Mouse (Mus musculus) liver, embryonic 15.5 days (tissue): ENCODE results near the gene Spint5. TPM values are rescaled to one million over a fixed set of nuclear protein-coding genes. Genes with fewer than 3 reads are reported as not detected.

Experiments used
- ATAC-seq: fragments of 200-750 bp; cut with Nextera tagmentation; 2 replicates; pipeline ENCODE4 v1.8.0; 2017; ENCODE audit warnings: moderate number of reproducible peaks, mild to moderate bottlenecking, moderate library complexity; ENCODE audit not compliant: insufficient read depth
- H3K27ac ChIP-seq: fragments of 300-500 bp; sonication (generic); replicated peaks from 2 replicates; pipeline ENCODE4 v1.5.1; 2015; ENCODE audit warnings: mild to moderate bottlenecking, inconsistent platforms
- H3K27me3 ChIP-seq: fragments of 300-500 bp; sonication (generic); 2 replicates; pipeline ENCODE4 v1.6.1; 2015; ENCODE audit warnings: mild to moderate bottlenecking, inconsistent platforms
- H3K36me3 ChIP-seq: fragments of 300-500 bp; sonication (generic); replicated peaks from 2 replicates; pipeline ENCODE4 v1.6.1; 2015; ENCODE audit warnings: moderate library complexity, mild to moderate bottlenecking, inconsistent platforms
- H3K4me1 ChIP-seq: fragments of 300-500 bp; sonication (generic); replicated peaks from 2 replicates; pipeline ENCODE4 v1.6.1; 2015; ENCODE audit warnings: inconsistent platforms
- H3K4me2 ChIP-seq: fragments of 300-500 bp; sonication (generic); 2 replicates; pipeline ENCODE4 v1.6.1; 2015; ENCODE audit warnings: moderate library complexity, mild to moderate bottlenecking, inconsistent platforms
- H3K4me3 ChIP-seq: fragments of 300-500 bp; sonication (generic); replicated peaks from 2 replicates; pipeline ENCODE4 v1.5.1; 2015; ENCODE audit warnings: mild to moderate bottlenecking, inconsistent platforms
- H3K9ac ChIP-seq: fragments of 300-500 bp; sonication (generic); 2 replicates; pipeline ENCODE4 v1.6.1; 2015; ENCODE audit warnings: moderate library complexity, mild to moderate bottlenecking, inconsistent platforms
- H3K9me3 ChIP-seq: fragments of 300-500 bp; sonication (generic); replicated peaks from 2 replicates; pipeline ENCODE4 v1.6.1; 2016; ENCODE audit warnings: inconsistent platforms
- WGBS: fragments of 180-500 bp; shearing (Covaris S2); methylation state at CpG from one replicate; pipeline ENCODE4 v1.1.7; 2015; ENCODE audit warnings: mixed read lengths; ENCODE audit not compliant: insufficient replicate concordance; 5-methylcytosine and 5-hydroxymethylcytosine counted together
- polyA plus RNA-seq: library from polyadenylated mRNA; unstranded; fragments of >200 nt; fragmentation: Nextera tagmentation; extraction: Ambion mirVana; gene quantifications from 2 replicates; pipeline ENCODE4 v1.2.1, GENCODE M21; 2015

Gene Spint5
- polyA plus RNA-seq, 1 experiment from 2014 or later: not detected

DNA sequence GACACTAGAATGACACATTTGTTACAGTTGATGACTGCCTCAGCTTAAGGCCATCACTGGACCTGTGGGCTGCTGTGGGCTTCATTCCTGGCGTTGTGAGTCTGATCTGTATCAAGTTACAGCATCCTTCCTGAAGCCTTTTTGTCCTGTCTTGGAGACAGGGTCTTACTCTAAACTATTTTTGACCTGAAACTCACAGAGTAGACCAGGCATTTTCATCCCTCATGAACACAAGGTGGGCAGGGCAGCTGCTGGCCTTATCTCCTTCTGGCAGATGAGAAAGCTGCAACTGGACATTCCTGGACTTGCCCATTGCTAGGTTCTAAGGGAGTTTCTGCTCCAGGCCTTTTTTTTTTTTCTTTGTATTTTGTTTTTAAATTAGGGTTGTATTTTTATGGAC, 43.6 kb downstream of the Spint5 start:
- H3K4me3 ChIP-seq: no peak overlapping the region
- peak; percentile 67 for ATAC-seq
- H3K9me3 ChIP-seq: no peaks in the 10 kb centered on the region
- peaks cover 80% of the 10 kb centered on the region for H3K4me1 ChIP-seq
- H3K36me3 ChIP-seq: peaks cover 98% of the 10 kb centered on the region
- 38% methylated on average over 1 of the region's 1 CpGs for WGBS
- peak overlapping the region; percentile 62 for H3K4me2 ChIP-seq
- H3K9ac ChIP-seq: peak overlapping the region; percentile 60
- H3K27ac ChIP-seq: peak overlapping the region; percentile 97
- no peaks in the 10 kb centered on the region for H3K27me3 ChIP-seq

DNA sequence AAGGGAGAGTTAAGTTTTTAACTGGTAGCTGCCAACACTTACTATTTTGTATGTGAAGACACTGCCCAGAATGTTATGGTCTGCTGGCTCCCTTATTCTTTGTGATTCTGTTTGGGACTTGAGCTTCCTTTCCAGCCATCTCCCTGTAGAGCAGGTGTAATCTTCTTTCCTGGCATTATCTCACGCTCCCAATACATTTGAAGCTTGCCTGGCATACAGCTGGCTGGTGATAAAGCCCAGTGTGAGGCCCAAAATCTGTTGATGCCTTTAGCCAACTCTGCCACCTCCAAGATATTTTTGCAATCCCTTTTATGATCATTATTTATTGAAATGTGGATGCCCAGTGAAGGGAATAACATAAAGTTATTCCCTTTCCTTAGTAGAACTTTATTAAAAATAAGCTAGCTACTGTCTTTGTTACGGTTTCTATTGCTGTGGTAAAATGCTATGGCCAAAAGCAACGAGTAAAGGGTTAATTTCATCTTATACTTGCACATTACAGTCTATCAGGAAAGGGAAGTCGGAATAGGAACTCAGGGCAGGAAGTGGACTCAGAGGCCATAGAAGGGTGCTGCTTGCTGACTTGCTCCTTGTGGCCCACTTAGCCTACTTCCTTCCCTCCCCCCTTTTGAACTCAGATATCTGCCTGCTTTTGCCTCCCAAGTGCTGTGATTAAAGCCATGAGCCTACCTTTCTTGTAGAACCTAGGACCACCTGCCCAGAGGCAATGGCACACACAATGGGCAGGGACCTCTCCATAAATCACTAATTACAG, 45.1 kb downstream of the Spint5 start:
- 33% methylated on average over 4 of the region's 4 CpGs for WGBS
- Histone ChIP-seq H3K9ac (peak overlapping the region; percentile 56), H3K36me3 (peaks cover 93% of the 10 kb centered on the region), H3K27me3 (no peaks in the 10 kb centered on the region), H3K4me3 (peak overlapping the region; percentile 23), H3K4me1 (peaks cover 84% of the 10 kb centered on the region), H3K27ac (peak overlapping the region; percentile 97), H3K4me2 (peak overlapping the region; percentile 62), H3K9me3 (no peaks in the 10 kb centered on the region)
- peak; percentile 72 for ATAC-seq

DNA sequence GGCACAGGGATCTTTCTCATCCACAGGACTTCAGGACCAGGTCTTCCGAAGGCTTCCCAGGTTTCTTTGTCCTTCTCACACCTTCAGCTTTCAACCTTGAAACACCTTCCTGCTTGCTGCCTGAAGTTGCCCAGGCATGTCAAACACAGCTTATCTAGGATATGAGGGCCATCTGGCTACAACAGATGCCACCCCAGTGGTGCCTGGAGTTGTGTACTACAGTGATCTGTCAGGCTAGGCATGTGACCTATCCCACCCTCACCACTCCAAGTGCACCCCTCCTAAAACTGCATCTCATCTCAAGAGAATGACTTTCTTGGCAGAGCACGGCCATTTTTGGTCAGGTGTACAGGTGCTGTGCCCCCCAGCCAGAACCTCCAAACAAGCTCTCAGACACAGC, 46.4 kb downstream of the Spint5 start:
- H3K4me3 ChIP-seq: no peak overlapping the region
- peaks cover 93% of the 10 kb centered on the region for H3K36me3 ChIP-seq
- H3K27me3 ChIP-seq: no peaks in the 10 kb centered on the region
- peak overlapping the region; percentile 97 for H3K27ac ChIP-seq
- H3K9me3 ChIP-seq: no peaks in the 10 kb centered on the region
- H3K9ac ChIP-seq: peak overlapping the region; percentile 56
- peaks cover 78% of the 10 kb centered on the region for H3K4me1 ChIP-seq
- WGBS: 55% methylated on average over 2 of the region's 2 CpGs
- H3K4me2 ChIP-seq: peak overlapping the region; percentile 62
- peak; percentile 89 for ATAC-seq

DNA sequence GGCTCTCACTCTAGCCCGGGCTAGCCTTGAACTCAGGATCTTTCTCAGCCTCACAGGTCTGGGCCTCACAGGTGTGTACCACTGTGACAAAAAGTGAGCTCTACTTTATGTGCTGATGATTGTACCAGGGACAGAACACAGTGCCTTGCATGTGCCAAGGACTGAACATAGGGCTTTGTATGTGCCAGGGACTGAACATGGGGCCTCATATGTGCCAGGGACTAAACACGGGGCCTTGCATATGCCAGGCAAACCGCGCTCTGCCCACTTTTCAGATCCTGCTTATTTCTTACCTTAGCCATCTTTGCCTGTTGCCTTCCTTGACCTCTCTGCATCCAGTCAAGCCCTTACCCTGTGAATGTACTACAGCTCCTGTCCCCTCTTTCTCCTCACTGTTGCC, 46.9 kb downstream of the Spint5 start:
- Histone ChIP-seq H3K4me3 (no peak overlapping the region), H3K4me1 (peaks cover 77% of the 10 kb centered on the region), H3K36me3 (peaks cover 93% of the 10 kb centered on the region), H3K27ac (peak overlapping the region; percentile 97), H3K9ac (peak overlapping the region; percentile 56), H3K9me3 (no peaks in the 10 kb centered on the region), H3K27me3 (no peaks in the 10 kb centered on the region), H3K4me2 (peak overlapping the region; percentile 62)
- peak; percentile 3; the same call in 1 of the 2 replicates for ATAC-seq
- WGBS: 81% methylated on average over 4 of the region's 4 CpGs

DNA sequence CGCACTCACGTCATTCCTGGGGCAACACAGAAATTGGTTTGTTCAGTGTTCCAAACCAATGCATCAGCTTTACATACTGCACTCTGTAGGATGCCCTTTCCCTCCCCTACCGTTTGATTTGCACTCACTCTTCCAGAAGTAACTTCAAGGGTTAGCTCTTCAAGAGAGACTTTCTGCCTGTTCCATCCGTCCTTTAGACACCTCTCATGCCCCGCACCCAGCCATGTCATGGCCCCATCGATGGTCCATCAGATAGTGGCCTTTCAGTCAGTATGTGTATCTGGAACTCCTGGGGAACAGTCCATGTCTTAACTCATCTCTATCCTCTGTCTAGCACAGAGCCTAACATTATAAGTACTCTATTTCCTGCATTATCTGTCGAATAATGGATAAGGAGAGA, 47.5 kb downstream of the Spint5 start:
- peak overlapping the region; percentile 56 for H3K9ac ChIP-seq
- peaks cover 93% of the 10 kb centered on the region for H3K36me3 ChIP-seq
- H3K4me1 ChIP-seq: peaks cover 73% of the 10 kb centered on the region
- peak overlapping the region; percentile 97 for H3K27ac ChIP-seq
- ATAC-seq: 0 out of 2 replicates have a peak, but pooled peaks have one; percentile 4
- peak overlapping the region; percentile 62 for H3K4me2 ChIP-seq
- H3K27me3 ChIP-seq: no peaks in the 10 kb centered on the region
- WGBS: 77% methylated on average over 7 of the region's 7 CpGs
- H3K4me3 ChIP-seq: no peak overlapping the region
- no peaks in the 10 kb centered on the region for H3K9me3 ChIP-seq

DNA sequence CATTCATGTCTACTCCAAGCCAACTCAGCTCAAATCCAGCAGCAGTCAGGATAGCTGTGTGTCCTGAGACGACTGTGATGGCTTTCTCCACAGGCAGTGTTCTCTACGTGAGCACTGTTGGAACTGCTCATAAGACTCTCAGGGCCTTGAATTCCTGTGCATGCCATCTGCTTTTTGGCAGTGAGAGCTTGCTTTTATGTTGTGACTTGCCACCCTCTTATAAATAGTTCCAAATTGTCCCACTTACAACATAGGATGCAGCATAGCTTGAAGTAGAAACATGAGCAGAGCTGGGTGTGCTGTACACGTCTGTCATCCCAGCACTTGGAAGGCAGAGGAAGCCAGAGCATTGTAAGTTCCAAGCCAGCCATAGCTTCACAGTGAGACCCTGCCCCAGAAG, 50.7 kb downstream of the Spint5 start:
- Histone ChIP-seq H3K27me3 (no peaks in the 10 kb centered on the region), H3K4me3 (no peak overlapping the region), H3K4me1 (peaks cover 62% of the 10 kb centered on the region), H3K9me3 (no peaks in the 10 kb centered on the region), H3K9ac (0 out of 2 replicates have a peak overlapping the region, but pooled peaks have one; percentile 6), H3K4me2 (no peak overlapping the region), H3K27ac (peak overlapping the region; percentile 63), H3K36me3 (peaks cover 76% of the 10 kb centered on the region)
- ATAC-seq: no peak
- 81% methylated on average over 3 of the region's 3 CpGs for WGBS

Other genes with a start within 250 kb of the Spint5 start
- not detected in 2 replicates for gene Trp53tg5, start 241.6 kb upstream of the Spint5 start, polyA plus RNA-seq
- gene Dbndd2, start 229.2 kb upstream of the Spint5 start, polyA plus RNA-seq: 2.2 and 6.2 TPM in 2 replicates
- 23.6 and 25.9 TPM in 2 replicates for gene Pigt, start 217.8 kb upstream of the Spint5 start, polyA plus RNA-seq
- gene Wfdc2, start 152.9 kb upstream of the Spint5 start, polyA plus RNA-seq: 1.7 TPM in 2 replicates
- gene Spint3, start 141.8 kb upstream of the Spint5 start, polyA plus RNA-seq: not detected in 2 replicates
- gene Wfdc6a, start 129.9 kb upstream of the Spint5 start, polyA plus RNA-seq: not detected in 2 replicates
- not detected in 2 replicates for gene Eppin, start 121.7 kb upstream of the Spint5 start, polyA plus RNA-seq
- gene Wfdc6b, start 101.8 kb upstream of the Spint5 start, polyA plus RNA-seq: not detected in 2 replicates
- gene Wfdc8, start 101.7 kb upstream of the Spint5 start, polyA plus RNA-seq: not detected in 2 replicates
- gene Wfdc16, start 76.5 kb upstream of the Spint5 start, polyA plus RNA-seq: not detected in 2 replicates
- gene Wfdc10, start 59.3 kb upstream of the Spint5 start, polyA plus RNA-seq: not detected in 2 replicates
- gene Wfdc9, start 58.7 kb upstream of the Spint5 start, polyA plus RNA-seq: not detected in 2 replicates
- not detected in 2 replicates for gene Wfdc11, start 41.2 kb upstream of the Spint5 start, polyA plus RNA-seq
- gene Wfdc13, start 30.2 kb upstream of the Spint5 start, polyA plus RNA-seq: not detected in 2 replicates
- not detected in 2 replicates for gene Spint4, start 16.8 kb upstream of the Spint5 start, polyA plus RNA-seq
- gene Wfdc3, start 30.6 kb downstream of the Spint5 start, polyA plus RNA-seq: 2.3 and 2.4 TPM in 2 replicates
- gene Dnttip1, start 30.7 kb downstream of the Spint5 start, polyA plus RNA-seq: 40.5 and 41.1 TPM in 2 replicates
- 682 and 720 TPM in 2 replicates for gene Ube2c, start 54.6 kb downstream of the Spint5 start, polyA plus RNA-seq
- gene Tnnc2, start 64.7 kb downstream of the Spint5 start, polyA plus RNA-seq: 27.2 and 51.1 TPM in 2 replicates
- gene Snx21, start 70.5 kb downstream of the Spint5 start, polyA plus RNA-seq: 5.6 and 7.9 TPM in 2 replicates
- gene Acot8, start 89.6 kb downstream of the Spint5 start, polyA plus RNA-seq: 20.3 and 21.3 TPM in 2 replicates
- 4.3 and 5.5 TPM in 2 replicates for gene Zswim3, start 89.8 kb downstream of the Spint5 start, polyA plus RNA-seq
- gene Zswim1, start 107.4 kb downstream of the Spint5 start, polyA plus RNA-seq: 4.4 TPM in 2 replicates
- gene Spata25, start 113.2 kb downstream of the Spint5 start, polyA plus RNA-seq: not detected in 2 replicates
- 75.4 and 81.1 TPM in 2 replicates for gene Ctsa, start 117.6 kb downstream of the Spint5 start, polyA plus RNA-seq
- gene Neurl2, start 118.2 kb downstream of the Spint5 start, polyA plus RNA-seq: 1.5 and 2.5 TPM in 2 replicates
- 17.8 and 23.5 TPM in 2 replicates for gene Pltp, start 142.4 kb downstream of the Spint5 start, polyA plus RNA-seq
- gene Pcif1, start 164.0 kb downstream of the Spint5 start, polyA plus RNA-seq: 38.3 and 40.7 TPM in 2 replicates
- gene Zfp335, start 196.5 kb downstream of the Spint5 start, polyA plus RNA-seq: 5.9 and 6.9 TPM in 2 replicates
- gene Mmp9, start 225.5 kb downstream of the Spint5 start, polyA plus RNA-seq: 5.9 and 10.2 TPM in 2 replicates
- 0.26 and 0.37 TPM in 2 replicates for gene Slc12a5, start 245.5 kb downstream of the Spint5 start, polyA plus RNA-seq